Mouse (Mus musculus) megakaryocyte-erythroid progenitor cell, adult 5-6 weeks (primary cell): ENCODE measurements around the gene Stxbp5. TPM values are rescaled to one million over a fixed set of nuclear protein-coding genes. Genes with fewer than 3 reads are reported as not detected.
A peak's percentile ranks its signal among the peaks of the same experiment; 100 is the strongest.

ENCODE experiments used
- ATAC-seq: replicated peaks from 2 replicates; pipeline ENCODE4 v1.8.0; 2016; ENCODE audit warnings: mild to moderate bottlenecking, inconsistent platforms; ENCODE audit not compliant: severe bottlenecking, poor library complexity, low FRiP score, low TSS enrichment
- total RNA-seq, 2 experiments: library from RNA; stranded (forward) in 1 of 2; stranded (reverse) in 1 of 2; fragments of 200-1000, 215-1000 nt in 1 of 2; fragments of >200 nt in 1 of 2; fragmentation: Nextera tagmentation in 1 of 2; gene quantifications; 2 replicates each; pipeline ENCODE4 v1.2.3; 2014 to 2017

Gene Stxbp5
- total RNA-seq, 2 experiments from 2014 or later, result 25.5 to 45.7 TPM

- ATAC-seq, result no peak
Observed at GRCm38 (mm10) chr10:9866793-9867579, 33.9 kb downstream of the Stxbp5 start.

GRCm38 (mm10) chr10:9860022-9860421 lies 40.9 kb downstream of the Stxbp5 start:
- no peak for ATAC-seq

DNA sequence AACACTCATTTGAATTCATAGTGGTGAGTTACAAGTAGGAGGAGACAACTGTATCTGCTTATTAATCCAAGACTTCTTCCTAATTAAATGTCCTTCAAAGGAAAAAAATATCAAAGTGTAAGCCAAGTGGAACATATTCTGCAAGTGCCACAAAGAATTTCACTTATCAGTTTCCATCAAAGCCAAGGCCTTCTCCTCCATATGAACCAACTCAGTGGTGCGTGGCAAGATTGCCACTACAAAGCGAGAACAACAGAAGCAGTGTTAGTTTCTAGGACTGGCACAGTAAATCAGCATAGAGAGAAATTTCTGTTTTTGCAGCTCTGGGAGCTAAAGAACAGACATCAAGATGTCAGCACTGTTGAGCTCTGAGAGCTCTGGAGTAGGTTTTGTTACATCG lies 41.4 kb downstream of the Stxbp5 start:
- ATAC-seq, result no peak

DNA sequence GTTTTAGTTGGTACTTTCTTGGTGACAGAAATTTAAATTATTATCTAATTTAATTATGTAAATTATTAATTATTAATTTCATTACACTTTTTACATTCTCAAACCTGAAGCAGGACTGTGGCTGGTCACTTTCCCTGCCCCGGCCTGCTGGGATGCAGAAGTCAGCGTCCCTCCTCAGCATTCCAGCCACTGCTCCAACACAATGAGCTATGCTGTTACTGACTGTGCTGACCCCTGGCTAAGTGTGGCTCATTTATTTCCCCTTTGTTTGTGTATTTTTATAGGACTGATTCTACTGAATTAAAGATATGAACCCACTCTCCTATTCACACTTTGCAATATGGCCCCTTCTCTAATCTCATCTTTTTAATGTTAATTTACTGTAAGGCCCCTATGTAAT lies 43.0 kb downstream of the Stxbp5 start:
- no peak for ATAC-seq

DNA sequence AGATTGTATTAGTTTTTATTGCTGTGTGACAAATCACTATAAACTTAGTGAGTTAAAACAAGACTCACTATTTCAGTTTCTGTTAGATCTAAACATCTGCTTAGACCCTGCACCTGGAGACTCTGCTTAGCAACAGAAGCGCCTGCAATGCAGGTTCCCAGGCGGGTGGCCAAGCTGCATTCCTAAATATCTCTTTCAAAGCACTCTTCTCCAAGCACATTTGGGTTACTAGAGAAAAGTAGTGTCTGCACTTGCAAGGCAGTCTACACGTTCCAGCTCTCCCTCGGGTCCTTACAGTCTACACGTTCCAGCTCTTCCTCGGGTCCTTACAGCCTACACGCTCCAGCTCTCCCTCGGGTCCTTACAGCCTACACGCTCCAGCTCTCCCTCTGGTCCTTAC lies 44.1 kb downstream of the Stxbp5 start:
- no peak for ATAC-seq

DNA sequence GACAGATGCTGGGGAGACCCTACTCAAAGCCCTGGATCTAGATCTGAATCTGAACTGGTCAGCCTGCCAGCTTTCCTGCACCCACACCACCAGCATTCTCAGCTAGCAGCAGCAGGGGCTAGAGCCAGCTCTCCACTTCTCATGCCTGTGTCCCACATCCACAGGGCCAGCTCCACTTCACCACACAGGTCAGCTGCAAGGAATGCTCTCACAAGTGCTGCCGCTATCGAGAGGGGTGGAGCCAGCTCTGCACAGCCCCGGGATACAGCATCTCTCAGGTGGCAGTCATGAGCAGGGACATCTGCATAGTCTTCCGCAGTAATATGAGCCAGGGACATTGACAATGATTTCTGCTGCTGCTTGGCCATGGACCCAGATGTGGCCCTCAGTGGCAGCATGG lies 54.5 kb downstream of the Stxbp5 start:
- no peak for ATAC-seq

DNA sequence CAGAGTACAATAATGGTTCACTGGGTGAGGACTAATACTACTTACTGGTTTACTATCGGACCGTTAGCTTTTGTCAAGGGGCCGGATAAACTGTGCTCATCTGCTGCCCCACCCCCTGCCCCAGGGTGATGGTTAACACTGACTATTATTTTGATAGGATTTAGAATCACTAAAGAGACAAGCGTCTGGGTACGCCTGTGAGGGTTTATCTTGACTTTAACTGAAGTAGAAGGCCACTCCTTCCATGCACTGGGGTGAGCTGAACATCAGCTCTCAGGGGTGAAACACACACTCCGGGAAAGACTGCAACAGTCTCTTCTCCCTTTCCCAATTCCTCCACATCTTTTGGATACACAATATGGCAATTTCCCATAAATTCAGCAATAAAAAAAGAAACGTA lies 61.5 kb downstream of the Stxbp5 start:
- ATAC-seq, result peak; percentile 57

GRCm38 (mm10) chr10:9834986-9835385 lies 65.9 kb downstream of the Stxbp5 start:
- no peak for ATAC-seq

GRCm38 (mm10) chr10:9832937-9833336 lies 67.9 kb downstream of the Stxbp5 start:
- no peak for ATAC-seq

- no peak for ATAC-seq
Observed at GRCm38 (mm10) chr10:9829744-9830143, 71.1 kb downstream of the Stxbp5 start.

- 0 out of 2 replicates have a peak, but pooled peaks have one; percentile 30 for ATAC-seq
Observed at GRCm38 (mm10) chr10:9821299-9821698, 79.6 kb downstream of the Stxbp5 start.

DNA sequence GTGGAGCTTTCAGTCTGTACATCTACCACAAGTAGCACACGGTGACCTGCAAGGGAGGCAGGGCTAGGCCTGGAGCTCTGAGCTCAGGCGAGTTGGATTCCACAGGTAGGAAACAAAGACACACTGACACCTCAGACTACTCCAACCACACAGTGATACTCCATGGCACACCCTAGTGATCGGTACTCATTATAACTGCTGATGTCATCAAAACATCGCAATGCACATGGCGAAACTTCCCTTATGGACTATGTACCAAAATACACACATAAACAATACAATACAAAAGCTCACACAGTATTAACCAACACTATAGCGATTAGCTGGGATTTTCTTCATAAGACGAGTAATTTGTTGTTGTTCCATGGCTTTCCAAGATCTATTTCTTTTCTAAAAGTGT lies 82.3 kb downstream of the Stxbp5 start:
- ATAC-seq, result no peak

DNA sequence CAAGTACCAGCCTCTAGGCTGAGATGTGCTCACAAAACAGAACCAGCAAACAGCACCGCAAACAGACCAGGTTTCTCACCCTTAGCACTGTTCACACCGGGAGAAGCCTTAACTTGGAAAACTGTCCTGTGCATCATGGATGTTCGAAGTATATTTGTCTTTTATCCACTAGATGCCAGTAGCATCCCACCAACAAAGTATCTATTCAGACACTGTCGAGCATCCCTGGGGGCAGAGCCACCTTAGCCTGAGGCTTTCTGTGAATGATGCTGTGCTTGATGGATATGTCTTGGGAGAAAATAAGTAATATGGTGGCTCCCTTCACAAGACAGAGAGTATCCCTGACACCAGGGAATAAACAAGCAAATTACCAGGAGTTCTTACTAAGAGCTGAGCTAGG lies 87.0 kb downstream of the Stxbp5 start:
- no peak for ATAC-seq

- no peak for ATAC-seq
Observed at GRCm38 (mm10) chr10:9807596-9807995, 93.3 kb downstream of the Stxbp5 start.

DNA sequence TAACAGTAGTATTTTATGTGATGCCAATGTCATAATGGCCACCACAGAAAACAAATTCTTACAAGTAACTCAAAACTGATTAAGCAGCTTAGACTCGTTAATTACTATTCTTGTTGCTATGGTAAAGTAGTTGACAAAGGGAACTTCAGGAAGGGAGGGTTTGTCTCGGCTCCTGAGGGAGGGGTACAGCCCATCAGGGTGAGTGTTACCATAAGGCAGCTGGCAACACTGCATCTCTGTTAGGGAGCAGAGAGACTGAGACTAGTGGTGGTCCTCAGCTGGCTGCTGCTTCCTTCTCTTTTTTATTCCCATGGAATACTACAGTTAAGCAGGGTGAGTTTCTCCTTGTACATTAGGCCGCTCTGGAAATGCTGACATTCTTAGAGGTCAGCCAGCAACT lies 95.5 kb downstream of the Stxbp5 start:
- ATAC-seq, result no peak

DNA sequence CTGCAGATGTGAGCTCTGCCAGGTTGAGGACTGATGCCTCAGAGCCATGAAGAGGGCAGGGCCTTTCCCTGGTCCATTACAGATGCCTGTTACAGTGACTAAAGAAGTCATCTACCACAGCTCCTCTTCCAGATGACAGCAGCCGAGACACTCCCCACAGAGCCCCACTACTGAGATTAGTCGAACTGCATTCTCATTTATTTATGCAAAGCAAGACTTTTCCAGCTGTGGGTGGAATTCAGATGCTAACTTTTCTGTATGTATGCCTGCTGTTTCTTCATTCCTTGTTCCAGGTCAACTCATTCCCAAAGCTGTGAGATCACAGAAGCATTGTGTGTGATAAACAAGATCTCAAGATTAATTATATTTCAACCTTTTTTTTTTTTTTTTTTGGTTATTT lies 97.8 kb downstream of the Stxbp5 start:
- ATAC-seq, result no peak

DNA sequence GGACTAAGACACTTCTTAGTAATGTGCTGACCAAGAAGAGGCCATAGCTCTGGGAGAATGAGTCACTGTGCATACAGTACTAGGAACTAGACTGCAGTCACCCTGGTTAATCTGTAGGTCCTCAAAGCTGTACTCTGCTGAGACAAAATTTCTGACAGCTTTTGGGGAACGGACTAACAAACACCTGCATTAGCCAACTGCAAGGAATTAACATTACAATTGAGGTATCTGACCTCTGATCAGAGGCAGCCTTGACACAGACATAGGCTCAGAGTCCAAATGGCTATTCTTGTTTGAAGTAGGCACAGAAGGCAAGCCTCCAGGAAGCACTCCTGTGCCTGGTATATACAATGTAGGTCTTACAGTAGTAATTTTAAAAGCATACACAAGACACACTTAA lies 99.3 kb downstream of the Stxbp5 start:
- ATAC-seq, result no peak

DNA sequence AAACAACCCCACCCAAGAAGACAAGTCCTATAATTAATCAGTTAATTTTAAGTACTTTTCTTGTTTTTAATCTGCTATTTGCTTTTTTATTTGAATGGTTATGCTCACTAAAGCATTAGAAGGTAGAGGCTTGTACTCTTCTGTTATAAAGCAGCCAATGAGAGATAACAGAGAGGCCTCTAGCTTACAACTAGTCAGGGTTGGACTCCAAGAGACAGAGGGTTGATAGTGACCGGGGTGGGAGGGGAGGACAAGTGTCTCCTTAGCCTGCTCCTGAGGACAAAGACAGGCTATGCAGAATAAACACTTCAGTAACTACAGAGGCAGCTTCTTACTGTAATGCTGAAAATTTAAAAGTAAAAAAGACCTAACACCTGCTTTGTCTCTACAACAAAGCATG lies 101.8 kb downstream of the Stxbp5 start:
- ATAC-seq, result no peak

DNA sequence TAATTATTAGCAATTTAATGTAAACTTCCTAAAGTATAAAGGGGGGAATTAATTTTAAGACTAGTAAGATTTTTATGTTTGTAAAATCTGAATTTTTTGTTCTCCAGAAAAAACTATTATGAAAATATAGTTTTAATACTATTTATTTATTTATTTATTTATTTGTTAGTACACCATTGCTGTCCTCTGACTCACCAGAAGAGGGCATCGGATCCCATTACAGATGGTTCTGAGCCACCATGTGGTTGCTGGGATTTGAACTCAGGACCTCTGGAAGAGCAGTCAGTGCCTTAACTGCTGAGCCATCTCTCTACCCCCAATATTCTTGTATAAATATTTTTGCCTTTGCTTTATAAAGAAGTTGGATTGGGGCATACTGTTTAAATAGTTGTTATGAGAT lies 104.5 kb downstream of the Stxbp5 start:
- no peak for ATAC-seq

GRCm38 (mm10) chr10:9794429-9794828 lies 106.5 kb downstream of the Stxbp5 start:
- peak; percentile 71 for ATAC-seq

- ATAC-seq, result 0 out of 2 replicates have a peak, but pooled peaks have one; percentile 41
Observed at GRCm38 (mm10) chr10:9790947-9791346, 109.9 kb downstream of the Stxbp5 start.

GRCm38 (mm10) chr10:9786461-9786860 lies 114.4 kb downstream of the Stxbp5 start:
- no peak for ATAC-seq
